Mouse (Mus musculus) stomach, embryonic 16.5 days (tissue): ENCODE measurements around the gene Leprot. TPM values are rescaled to one million over a fixed set of nuclear protein-coding genes. Genes with fewer than 3 reads are reported as not detected.
A peak's percentile ranks its signal among the peaks of the same experiment; 100 is the strongest.

Experiments
- ATAC-seq: fragments of 200-750 bp; cut with Nextera tagmentation; 2 replicates; pipeline ENCODE4 v1.8.0; 2017; ENCODE audit warnings: moderate number of reproducible peaks, moderate TSS enrichment; ENCODE audit not compliant: insufficient read depth, low FRiP score
- H3K27ac ChIP-seq: fragments of 300-500 bp; sonication (generic); 2 replicates; pipeline ENCODE4 v1.5.1; 2014; ENCODE audit warnings: low read length
- H3K27me3 ChIP-seq: fragments of 300-500 bp; sonication (generic); 2 replicates; pipeline ENCODE4 v1.6.1; 2014; ENCODE audit warnings: low read length, control low read depth, mixed read lengths; ENCODE audit not compliant: control insufficient read depth, insufficient read depth
- H3K36me3 ChIP-seq: fragments of 300-500 bp; sonication (generic); 2 replicates; pipeline ENCODE4 v1.6.1; 2014; ENCODE audit warnings: low read length; ENCODE audit not compliant: control insufficient read depth, insufficient read depth
- H3K4me1 ChIP-seq: fragments of 300-500 bp; sonication (generic); 2 replicates; pipeline ENCODE4 v1.6.1; 2014; ENCODE audit warnings: low read length, control low read depth, mixed read lengths; ENCODE audit not compliant: control insufficient read depth, insufficient read depth
- H3K4me2 ChIP-seq: fragments of 300-500 bp; sonication (generic); 2 replicates; pipeline ENCODE4 v1.6.1; 2014; ENCODE audit warnings: low read depth, low read length, mixed read lengths
- H3K4me3 ChIP-seq: fragments of 300-500 bp; sonication (generic); replicated peaks from 2 replicates; pipeline ENCODE4 v1.5.1; 2014; ENCODE audit warnings: mild to moderate bottlenecking, low read length
- H3K9ac ChIP-seq: fragments of 300-500 bp; sonication (generic); 2 replicates; pipeline ENCODE4 v1.6.1; 2014; ENCODE audit warnings: low read length
- H3K9me3 ChIP-seq: fragments of 300-500 bp; sonication (generic); replicated peaks from 2 replicates; pipeline ENCODE4 v1.6.1; 2016; ENCODE audit warnings: low read length, control low read depth; ENCODE audit not compliant: control insufficient read depth
- WGBS: fragments of 180-500 bp; shearing (Covaris S2); extraction: QIAGEN DNeasy Blood & Tissue Kit; methylation state at CpG from one replicate; pipeline ENCODE4 v1.1.7; 2014; 5-methylcytosine and 5-hydroxymethylcytosine counted together
- polyA plus RNA-seq: library from polyadenylated mRNA; unstranded; fragments of >200 nt; fragmentation: Nextera tagmentation; extraction: Ambion mirVana; gene quantifications from 2 replicates; pipeline ENCODE4 v1.2.1, GENCODE M21; 2015

The Leprot gene
- polyA plus RNA-seq, 1 experiment from 2014 or later = 94.9 TPM

- no peaks in the 10 kb centered on the region for H3K4me1 ChIP-seq
- no peak for ATAC-seq
- WGBS = 83% methylated on average over 1 of the region's 1 CpGs
These were observed 10.0 kb upstream of the Leprot start for GRCm38 (mm10) chr4:101637472-101637871.

GRCm38 (mm10) chr4:101640631-101641030 is 6.9 kb upstream of the Leprot start:
- no peaks in the 10 kb centered on the region for H3K4me1 ChIP-seq
- no peak overlapping the region for H3K27ac ChIP-seq
- no peaks in the 10 kb centered on the region for H3K9me3 ChIP-seq
- H3K9ac ChIP-seq = no peak overlapping the region
- H3K4me3 ChIP-seq = no peak overlapping the region
- no peaks in the 10 kb centered on the region for H3K27me3 ChIP-seq
- no peaks in the 10 kb centered on the region for H3K36me3 ChIP-seq
- ATAC-seq = no peak
- no peak overlapping the region for H3K4me2 ChIP-seq
- WGBS = 54% methylated on average over 5 of the region's 5 CpGs

More at GRCm38 (mm10) chr4:101637472-101637871, 10.0 kb upstream of the Leprot start:
- Histone ChIP-seq H3K4me3 (no peak overlapping the region), H3K27ac (no peak overlapping the region), H3K27me3 (no peaks in the 10 kb centered on the region), H3K36me3 (no peaks in the 10 kb centered on the region), H3K9ac (no peak overlapping the region), H3K4me2 (no peak overlapping the region), H3K9me3 (no peaks in the 10 kb centered on the region)

- H3K9me3 ChIP-seq = no peaks in the 10 kb centered on the region
- ATAC-seq = no peak
- WGBS = 69% methylated on average over 6 of the region's 6 CpGs
- no peaks in the 10 kb centered on the region for H3K36me3 ChIP-seq
- H3K4me2 ChIP-seq = no peak overlapping the region
- no peaks in the 10 kb centered on the region for H3K4me1 ChIP-seq
- H3K4me3 ChIP-seq = no peak overlapping the region
- no peak overlapping the region for H3K9ac ChIP-seq
- no peaks in the 10 kb centered on the region for H3K27me3 ChIP-seq
- no peak overlapping the region for H3K27ac ChIP-seq
These were observed 4.8 kb upstream of the Leprot start for GRCm38 (mm10) chr4:101642708-101643107.

GRCm38 (mm10) chr4:101643216-101643615 is 4.3 kb upstream of the Leprot start:
- Histone ChIP-seq H3K36me3 (no peaks in the 10 kb centered on the region), H3K9me3 (no peaks in the 10 kb centered on the region), H3K4me2 (no peak overlapping the region), H3K4me3 (no peak overlapping the region), H3K27ac (no peak overlapping the region), H3K4me1 (peaks cover under 1% of the 10 kb centered on the region; the same call in 1 of the 2 replicates), H3K27me3 (no peaks in the 10 kb centered on the region), H3K9ac (no peak overlapping the region)
- no peak for ATAC-seq
- 73% methylated on average over 4 of the region's 4 CpGs for WGBS

- ATAC-seq = no peak; the same call in 1 of the 2 replicates
- H3K4me2 ChIP-seq = peak overlapping the region; percentile 56
These were observed 692 bp upstream of the Leprot start for GRCm38 (mm10) chr4:101646857-101647195.

GRCm38 (mm10) chr4:101647976-101648642 is 591 bp downstream of the Leprot start:
- H3K36me3 ChIP-seq = no peaks in the 10 kb centered on the region
- peak overlapping the region; percentile 90 for H3K4me3 ChIP-seq
- peaks cover 14% of the 10 kb centered on the region for H3K4me1 ChIP-seq
- no peaks in the 10 kb centered on the region for H3K9me3 ChIP-seq
- ATAC-seq = no peak
- peak overlapping the region; percentile 90 for H3K27ac ChIP-seq
- H3K4me2 ChIP-seq = peak overlapping the region; percentile 82
- H3K9ac ChIP-seq = peak overlapping the region; percentile 87
- no peaks in the 10 kb centered on the region for H3K27me3 ChIP-seq
- WGBS = 0% methylated on average over 20 of the region's 20 CpGs

More at GRCm38 (mm10) chr4:101646857-101647195, 692 bp upstream of the Leprot start:
- no peaks in the 10 kb centered on the region for H3K9me3 ChIP-seq
- H3K4me1 ChIP-seq = peaks cover 14% of the 10 kb centered on the region
- no peaks in the 10 kb centered on the region for H3K36me3 ChIP-seq
- no peaks in the 10 kb centered on the region for H3K27me3 ChIP-seq
- H3K27ac ChIP-seq = peak overlapping the region; percentile 80
- peak overlapping the region; percentile 78 for H3K9ac ChIP-seq
- WGBS = under 1% methylated on average over 8 of the region's 8 CpGs
- H3K4me3 ChIP-seq = peak overlapping the region; percentile 90

GRCm38 (mm10) chr4:101648745-101649144 is 1.2 kb downstream of the Leprot start:
- Histone ChIP-seq H3K4me2 (peak overlapping the region; percentile 82), H3K27ac (peak overlapping the region; percentile 90), H3K36me3 (no peaks in the 10 kb centered on the region), H3K27me3 (no peaks in the 10 kb centered on the region), H3K4me1 (peaks cover 14% of the 10 kb centered on the region), H3K4me3 (peak overlapping the region; percentile 90), H3K9me3 (no peaks in the 10 kb centered on the region), H3K9ac (peak overlapping the region; percentile 16; the same call in 1 of the 2 replicates)
- WGBS = 73% methylated on average over 1 of the region's 1 CpGs
- ATAC-seq = no peak

- H3K4me2 ChIP-seq = no peak overlapping the region
- 78% methylated on average over 2 of the region's 2 CpGs for WGBS
- no peaks in the 10 kb centered on the region for H3K36me3 ChIP-seq
- H3K4me3 ChIP-seq = no peak overlapping the region
- H3K9me3 ChIP-seq = no peaks in the 10 kb centered on the region
- peaks cover 14% of the 10 kb centered on the region for H3K4me1 ChIP-seq
- no peak for ATAC-seq
- no peak overlapping the region for H3K27ac ChIP-seq
- no peak overlapping the region for H3K9ac ChIP-seq
- H3K27me3 ChIP-seq = no peaks in the 10 kb centered on the region
These were observed 3.4 kb downstream of the Leprot start for GRCm38 (mm10) chr4:101650961-101651360.

- ATAC-seq = no peak
- peaks cover 3% of the 10 kb centered on the region for H3K4me1 ChIP-seq
- no peaks in the 10 kb centered on the region for H3K9me3 ChIP-seq
- no peak overlapping the region for H3K4me2 ChIP-seq
- 89% methylated on average over 6 of the region's 6 CpGs for WGBS
- no peak overlapping the region for H3K9ac ChIP-seq
- H3K27ac ChIP-seq = no peak overlapping the region
- no peaks in the 10 kb centered on the region for H3K27me3 ChIP-seq
- no peaks in the 10 kb centered on the region for H3K36me3 ChIP-seq
- no peak overlapping the region for H3K4me3 ChIP-seq
These were observed 6.7 kb downstream of the Leprot start for GRCm38 (mm10) chr4:101654256-101654655.
